Mouse (Mus musculus) erythroblast, adult 5-6 weeks (primary cell): ENCODE results near the gene Zfp536. TPM values are rescaled to one million over a fixed set of nuclear protein-coding genes. Genes with fewer than 3 reads are reported as not detected.

Experiments used
- ATAC-seq: replicated peaks from 2 replicates; pipeline ENCODE4 v1.8.0; 2016; ENCODE audit warnings: moderate number of reproducible peaks, mild to moderate bottlenecking, moderate TSS enrichment, inconsistent platforms; ENCODE audit not compliant: poor library complexity, low FRiP score, severe bottlenecking
- total RNA-seq, 2 experiments: library from RNA; stranded (forward) in 1 of 2; stranded (reverse) in 1 of 2; fragments of 150-400 nt in 1 of 2; fragments of 200-764, 138-1000 nt in 1 of 2; gene quantifications; 2 replicates each; pipeline versions ENCODE4 v1.2.3 to v1.2.4; 2015 to 2017; ENCODE audit warnings: low replicate concordance in 2 of 2

Gene Zfp536
- total RNA-seq, 2 experiments from 2014 or later: not detected

- no peak for ATAC-seq
Observed at GRCm38 (mm10) chr7:37490312-37490711, 283.1 kb downstream of the Zfp536 start.

- no peak for ATAC-seq
Observed at GRCm38 (mm10) chr7:37484946-37485345, 288.5 kb downstream of the Zfp536 start.

DNA sequence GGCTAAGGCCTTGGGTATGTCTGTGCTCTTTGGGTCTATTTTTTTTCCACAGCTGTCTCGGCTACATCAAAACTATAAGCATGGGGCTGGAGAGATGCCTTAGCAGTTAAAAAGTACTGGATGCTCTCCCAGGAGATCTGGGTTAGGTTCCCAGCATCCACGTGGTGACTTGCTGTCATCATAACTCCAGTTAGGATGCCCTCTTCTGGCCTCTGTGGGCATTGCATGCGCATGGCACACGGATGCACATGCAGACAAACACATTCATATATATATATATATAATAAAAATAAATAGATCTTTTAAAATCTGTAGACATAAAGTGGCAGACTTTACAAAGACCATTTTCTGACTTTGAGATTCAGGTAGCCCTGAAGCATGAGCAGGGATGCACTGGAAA lies 290.9 kb downstream of the Zfp536 start:
- ATAC-seq: no peak

- no peak for ATAC-seq
Observed at GRCm38 (mm10) chr7:37481165-37481564, 292.3 kb downstream of the Zfp536 start.

GRCm38 (mm10) chr7:37477309-37477708 lies 296.1 kb downstream of the Zfp536 start:
- ATAC-seq: no peak

GRCm38 (mm10) chr7:37475485-37475884 lies 298.0 kb downstream of the Zfp536 start:
- no peak for ATAC-seq

DNA sequence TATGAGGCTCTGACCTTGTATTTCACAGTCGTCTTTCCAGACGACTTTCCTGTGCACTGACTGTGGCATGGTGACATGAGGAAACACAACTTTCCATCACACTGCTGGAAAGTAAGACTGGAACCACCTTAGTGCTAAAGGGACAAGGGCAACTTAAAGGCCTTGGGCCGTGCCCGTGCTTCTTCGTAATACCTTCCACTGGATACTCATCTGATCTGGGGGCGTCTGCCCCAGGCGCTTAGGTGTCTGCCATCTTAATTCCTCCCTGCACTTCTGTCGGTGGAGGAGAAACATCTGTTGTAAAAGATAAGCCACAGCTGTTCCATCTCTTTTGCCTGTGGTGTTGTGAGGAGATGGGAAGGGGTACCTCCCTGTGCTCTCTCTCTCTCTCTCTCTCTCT lies 299.2 kb downstream of the Zfp536 start:
- no peak for ATAC-seq

DNA sequence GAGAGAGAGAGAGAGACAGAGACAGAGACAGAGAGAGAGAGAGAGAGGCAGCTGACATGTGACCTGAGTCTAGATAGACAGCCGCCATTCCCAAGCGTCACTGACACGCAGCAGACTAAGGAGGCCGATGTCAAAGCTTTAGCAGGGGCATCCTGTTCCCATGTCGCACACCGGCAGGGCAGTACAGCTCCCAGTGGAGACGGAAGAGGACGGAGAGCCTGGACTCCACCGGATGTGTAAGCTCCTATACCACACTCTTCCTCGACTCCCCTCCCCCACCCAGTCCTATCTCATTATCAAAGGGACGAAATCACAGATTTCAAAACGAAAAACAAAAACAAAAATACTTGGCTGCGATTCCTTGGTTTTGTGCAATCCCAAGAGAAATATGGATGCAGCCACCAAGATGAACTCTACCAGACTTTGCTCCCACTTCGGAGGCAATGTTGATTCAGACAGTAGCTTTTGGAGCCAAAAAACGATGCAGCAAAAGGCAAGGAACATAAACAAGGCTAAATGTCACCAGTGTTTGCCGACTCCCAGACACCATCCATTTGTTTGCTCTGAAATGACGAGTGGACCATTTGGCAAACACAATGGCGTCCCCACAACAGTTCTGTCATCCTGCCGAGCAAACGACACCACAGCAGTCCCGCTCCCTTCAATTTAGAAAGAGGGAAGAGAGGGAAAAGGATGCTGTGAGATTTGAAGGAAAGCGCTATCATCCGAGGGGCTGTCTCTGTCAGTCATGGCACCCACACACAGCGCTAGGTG lies 299.9 kb downstream of the Zfp536 start:
- ATAC-seq: no peak

- ATAC-seq: no peak
Observed at GRCm38 (mm10) chr7:37471726-37472125, 301.7 kb downstream of the Zfp536 start.

DNA sequence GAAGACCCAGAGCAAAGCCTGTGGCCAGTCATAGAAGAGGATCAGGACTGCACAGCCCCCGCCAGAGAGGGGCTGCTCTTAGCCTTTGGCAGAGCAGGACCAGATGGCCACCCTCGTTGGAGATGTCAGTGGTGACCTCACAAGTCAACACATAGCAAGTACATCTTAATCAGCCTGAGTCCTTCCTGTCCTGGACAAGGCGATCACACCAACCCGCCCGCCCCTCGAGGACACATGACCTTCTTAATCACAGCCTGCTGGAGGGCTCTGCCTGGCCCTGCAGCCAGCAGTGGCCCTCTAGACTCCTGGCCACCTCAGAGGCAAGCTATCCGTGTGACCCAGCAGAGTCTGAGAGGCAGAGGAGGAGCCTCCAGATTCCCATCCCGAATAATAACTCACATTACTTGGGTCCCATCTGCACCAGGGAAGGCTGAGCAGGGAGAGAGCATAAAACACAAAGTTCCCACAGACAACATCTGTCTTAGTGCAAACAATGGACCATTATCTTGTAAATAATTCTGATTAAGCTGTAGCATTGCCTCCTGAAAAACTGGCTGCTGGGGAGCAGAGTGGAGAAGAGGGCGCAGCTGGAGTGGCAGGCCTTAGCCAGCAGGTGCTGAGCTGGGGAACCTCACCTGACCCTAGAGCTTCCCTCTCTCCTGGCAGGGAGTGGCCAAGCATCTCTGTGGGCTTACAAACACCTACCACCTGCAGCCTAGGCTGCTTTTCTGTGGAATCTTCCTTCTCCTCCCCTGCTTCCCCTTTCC lies 306.8 kb downstream of the Zfp536 start:
- no peak for ATAC-seq

DNA sequence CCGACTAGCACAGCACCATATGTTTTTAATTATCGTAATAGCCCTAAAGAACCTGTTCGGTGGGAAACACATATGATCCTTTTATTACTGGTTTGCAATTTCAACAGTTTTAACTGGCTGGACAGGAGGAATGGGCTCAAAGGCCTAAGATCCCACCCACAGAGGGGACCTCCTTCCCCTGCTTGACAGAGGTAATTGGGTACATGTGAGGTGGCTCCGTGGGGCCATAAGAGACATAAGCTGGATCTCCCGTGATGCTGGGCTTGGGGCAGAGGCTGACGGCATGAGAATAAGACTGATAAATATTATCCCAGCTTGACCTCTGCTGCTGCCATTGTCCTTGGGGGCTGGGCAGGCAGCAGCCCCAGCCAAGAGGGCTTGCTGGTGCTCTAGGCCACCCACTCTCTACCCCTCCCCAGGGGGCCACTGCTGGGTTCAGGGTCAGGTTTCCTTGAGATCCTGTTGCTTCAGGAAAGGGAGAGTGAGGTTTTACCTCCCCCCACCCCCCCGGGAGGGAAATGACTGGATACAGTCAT lies 309.2 kb downstream of the Zfp536 start:
- no peak for ATAC-seq

DNA sequence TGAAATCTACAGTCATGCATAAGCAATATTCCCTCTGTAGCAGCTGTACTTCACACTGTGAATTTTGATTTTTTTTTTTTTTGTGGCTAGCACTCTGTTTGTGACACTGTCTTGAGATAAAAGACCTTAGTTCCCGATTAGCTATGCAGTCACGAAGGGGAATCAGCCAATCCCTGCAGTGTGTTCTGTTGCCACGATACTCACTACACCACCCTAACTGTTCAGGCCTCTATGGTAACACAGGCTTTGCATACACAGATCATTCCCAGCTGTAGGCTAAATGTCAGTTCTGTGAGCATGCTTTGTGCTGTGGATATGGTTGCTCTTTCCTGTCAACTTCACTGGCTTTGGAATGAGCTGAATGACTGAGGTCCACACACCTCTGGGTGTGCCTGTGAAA lies 325.9 kb downstream of the Zfp536 start:
- ATAC-seq: no peak

GRCm38 (mm10) chr7:37439912-37440311 lies 333.5 kb downstream of the Zfp536 start:
- ATAC-seq: no peak

DNA sequence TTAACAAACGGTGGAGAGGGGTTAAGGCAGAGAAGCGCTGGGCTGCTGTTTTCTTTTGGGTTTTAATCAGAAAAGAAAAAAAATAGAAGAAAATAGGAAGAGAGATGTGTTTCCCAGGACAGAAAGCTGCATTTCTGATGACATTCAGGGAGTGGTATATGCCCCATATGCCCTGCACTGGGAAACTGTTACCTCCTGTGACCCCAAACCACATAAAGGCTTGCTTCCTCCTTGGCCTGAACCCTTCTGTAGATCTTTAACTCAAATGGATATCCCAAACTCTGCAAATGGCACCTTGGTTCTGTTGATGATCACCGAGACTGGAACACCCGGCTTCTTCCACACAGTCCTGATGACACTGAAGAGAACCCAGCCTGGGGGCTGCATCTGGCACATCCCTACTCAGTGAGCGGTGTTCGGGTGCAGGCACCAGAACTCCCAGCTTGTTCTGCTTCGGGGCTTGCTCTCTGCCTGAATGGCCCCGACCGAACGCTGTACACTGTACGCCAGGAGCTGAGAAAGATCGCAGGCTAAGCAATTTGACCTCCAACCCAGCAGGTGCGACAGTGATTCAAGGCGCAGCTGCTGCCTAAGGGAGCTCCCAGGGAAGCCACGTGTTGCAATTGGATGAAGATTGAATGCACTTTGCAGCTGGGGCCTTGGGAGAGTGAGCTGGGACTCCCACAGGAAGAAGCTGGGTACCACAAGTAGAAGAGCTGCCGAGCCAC lies 334.2 kb downstream of the Zfp536 start:
- ATAC-seq: no peak

- no peak for ATAC-seq
Observed at GRCm38 (mm10) chr7:37437887-37438286, 335.6 kb downstream of the Zfp536 start.

DNA sequence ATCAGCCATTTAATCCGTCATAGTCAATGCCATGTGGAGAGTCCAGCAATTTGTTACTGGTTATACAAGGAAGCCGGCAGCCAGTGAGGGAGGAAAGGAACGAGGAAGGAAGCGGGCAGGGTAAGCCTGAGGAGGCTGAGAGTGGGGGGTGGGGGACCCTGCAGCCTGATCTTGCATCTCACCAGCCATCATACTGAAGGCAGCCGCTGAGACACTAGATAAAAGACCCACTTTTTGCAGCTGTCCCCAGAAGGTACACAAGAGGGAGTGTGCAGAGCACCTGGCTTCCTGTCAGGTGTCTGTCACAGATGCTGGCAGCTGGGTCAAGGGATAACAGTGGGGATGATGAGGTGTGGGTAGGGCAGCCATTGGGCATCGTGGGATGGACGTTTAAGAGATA lies 340.3 kb downstream of the Zfp536 start:
- ATAC-seq: no peak

DNA sequence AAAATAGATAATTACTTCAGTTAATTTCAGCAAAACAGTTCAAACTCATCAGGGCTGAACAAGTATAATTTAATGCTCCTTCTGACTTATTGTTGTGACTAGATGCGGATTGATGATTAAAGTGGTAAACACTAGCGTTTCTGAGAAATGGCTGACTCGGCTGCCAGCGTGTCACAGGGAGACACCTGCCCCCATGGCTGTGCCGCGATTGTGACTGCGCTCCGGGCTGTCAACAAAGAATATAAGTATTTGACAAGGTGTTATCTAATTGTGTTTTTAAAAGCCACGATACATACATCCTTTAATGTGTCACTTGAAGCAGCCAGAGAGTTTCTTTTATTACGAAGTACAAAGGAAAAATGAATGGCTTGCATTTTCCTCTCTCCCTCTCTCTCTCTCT lies 342.0 kb downstream of the Zfp536 start:
- no peak for ATAC-seq

GRCm38 (mm10) chr7:37426061-37426460 lies 347.4 kb downstream of the Zfp536 start:
- ATAC-seq: no peak

DNA sequence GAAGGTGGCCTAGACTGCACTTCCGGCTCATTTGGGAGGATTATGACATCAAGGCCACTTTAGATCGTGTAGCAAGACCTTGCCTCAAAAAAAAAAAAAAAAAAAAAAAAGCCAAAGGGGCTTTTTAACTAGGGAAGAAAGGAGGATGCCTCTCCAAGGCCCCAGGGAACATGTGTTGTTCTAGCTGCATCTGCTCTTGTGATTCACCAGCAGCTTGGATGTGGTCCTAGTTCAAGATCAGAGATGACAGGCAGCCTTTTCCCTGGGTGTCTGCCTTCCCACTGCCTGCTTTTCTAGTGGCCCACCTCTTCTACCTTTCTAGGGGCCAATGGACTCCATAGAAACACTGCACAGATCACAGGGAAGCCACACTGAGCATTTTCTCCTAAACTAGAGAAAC lies 350.5 kb downstream of the Zfp536 start:
- ATAC-seq: no peak
